Mouse (Mus musculus) adrenal gland (tissue): Measurements from ENCODE around the gene Kat5.

Source experiments
- intact Hi-C: fragments of 180-260 bp; cut with DNase I; formaldehyde crosslinking; loops from one replicate; pipeline ENCODE4 v1.15.1; 2025

The Kat5 gene

GRCm38 (mm10) chr19:5632120-5632519, 22.1 kb upstream of the Kat5 start:
- intact Hi-C loops = no loop called here

- intact Hi-C loops = no loop called here
These were observed 19.9 kb upstream of the Kat5 start for GRCm38 (mm10) chr19:5629907-5630306.

GRCm38 (mm10) chr19:5625311-5625710, 15.3 kb upstream of the Kat5 start:
- intact Hi-C loops = no loop called here

- intact Hi-C loops = no loop called here
These were observed 11.8 kb upstream of the Kat5 start for GRCm38 (mm10) chr19:5621884-5622283.

- intact Hi-C loops = no loop called here
These were observed 10.0 kb upstream of the Kat5 start for GRCm38 (mm10) chr19:5620007-5620406.

- intact Hi-C loops = no loop called here
These were observed 4.9 kb upstream of the Kat5 start for GRCm38 (mm10) chr19:5614953-5615352.

- intact Hi-C loops = no loop called here
These were observed 2.9 kb upstream of the Kat5 start for GRCm38 (mm10) chr19:5612762-5613411.

- intact Hi-C loops = no loop called here
These were observed 1.9 kb upstream of the Kat5 start for GRCm38 (mm10) chr19:5611973-5612372.

GRCm38 (mm10) chr19:5609171-5609546, 878 bp downstream of the Kat5 start:
- intact Hi-C loops = no loop called here

GRCm38 (mm10) chr19:5608707-5609106, 1.3 kb downstream of the Kat5 start:
- intact Hi-C loops = no loop called here

- intact Hi-C loops = no loop called here
These were observed 2.2 kb downstream of the Kat5 start for GRCm38 (mm10) chr19:5607705-5608410.

GRCm38 (mm10) chr19:5606196-5606595, 3.8 kb downstream of the Kat5 start:
- intact Hi-C loops = no loop called here

- intact Hi-C loops = no loop called here
These were observed 4.9 kb downstream of the Kat5 start for GRCm38 (mm10) chr19:5605126-5605525.

GRCm38 (mm10) chr19:5603664-5604063, 6.4 kb downstream of the Kat5 start:
- intact Hi-C loops = no loop called here

- intact Hi-C loops = no loop called here
These were observed 8.1 kb downstream of the Kat5 start, which contains the start of gene Rnaseh2c for GRCm38 (mm10) chr19:5601752-5602541. Gene Rnaseh2c (plus strand): TSS chr19:5601873.

- intact Hi-C loops = no loop called here
These were observed 10.8 kb downstream of the Kat5 start for GRCm38 (mm10) chr19:5599224-5599623.

GRCm38 (mm10) chr19:5591888-5592287, 18.1 kb downstream of the Kat5 start:
- intact Hi-C loops = no loop called here

- intact Hi-C loops = no loop called here
These were observed 20.9 kb downstream of the Kat5 start for GRCm38 (mm10) chr19:5589159-5589558.

GRCm38 (mm10) chr19:5581995-5582394, 28.0 kb downstream of the Kat5 start:
- intact Hi-C loops = no loop called here

GRCm38 (mm10) chr19:5580776-5581175, 29.3 kb downstream of the Kat5 start:
- intact Hi-C loops = no loop called here

GRCm38 (mm10) chr19:5579971-5580370, 30.1 kb downstream of the Kat5 start:
- intact Hi-C loops = no loop called here

GRCm38 (mm10) chr19:5575336-5575735, 34.7 kb downstream of the Kat5 start:
- intact Hi-C loops = no loop called here
